ENCODE assay signal across 8 mouse cellular contexts in the genomic region with DNA sequence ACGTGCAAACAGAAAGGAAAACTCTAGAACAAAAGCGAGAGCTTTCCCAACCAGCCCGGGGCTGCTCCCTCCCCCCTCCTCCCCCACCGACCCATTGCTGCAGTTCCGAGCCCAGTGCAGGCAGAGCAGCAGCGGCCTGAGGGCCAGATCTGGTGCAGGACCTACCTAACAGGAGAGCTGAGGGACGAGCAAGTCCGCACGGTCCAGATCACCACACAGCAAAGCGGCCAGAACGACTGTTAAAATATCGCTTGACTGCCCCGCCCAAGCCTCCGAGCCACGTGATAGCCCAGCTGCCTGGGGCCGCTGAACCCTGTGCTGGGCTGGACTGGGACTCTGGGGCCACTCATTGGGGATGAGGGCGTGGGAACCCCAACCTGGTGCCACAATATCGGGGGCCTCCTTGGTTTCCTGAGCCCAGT. TPM values are rescaled to one million over a fixed set of nuclear protein-coding genes. Genes with fewer than 3 reads are reported as not detected.
A peak's percentile ranks its signal among the peaks of the same experiment; 100 is the strongest.
DNase-seq lines count a peak whose midpoint lies in the region; TF ChIP-seq lines count a peak whose summit lies in the region.

Gene Plin2 (minus strand): TSS at position 281 of the 422 bp plus-strand sequence.

- H3K27ac ChIP-seq in cortical plate, adult 2 months (ENCODE audit: insufficient read depth, low read length): 0 out of 2 replicates have a peak within 1 kb of the TSS, but pooled peaks have one; percentile 21

- no peaks in the 10 kb centered on the region; the same call in 1 of the 2 replicates for H3K4me1 ChIP-seq in cortical plate, adult 2 months (ENCODE audit: control insufficient read depth, insufficient read depth, low read length)

- no peak for TF ChIP-seq CTCF in cortical plate, adult 2 months (IDR thresholded peaks at IDR 0.05; ENCODE audit: extremely low read depth, insufficient read depth, low read length)

- DNase-seq in adipocyte (ENCODE audit: low spot score): peak; percentile 82
- peak; percentile 80 for DNase-seq in gastrocnemius, postnatal 14 days
- peak; percentile 45 for DNase-seq in induced T-regulatory cell, adult 2 months (ENCODE audit: low read depth)
- peak; percentile 15 to 24 for DNase-seq in left cerebral cortex, postnatal 36 days (ENCODE audit: low spot score in 2 of 2)
- DNase-seq in mesoderm, embryonic 11.5 days (ENCODE audit: low read depth, low spot score): peak; percentile 48
- peak; percentile 20 for DNase-seq in right cerebral cortex, postnatal 25 days
- DNase-seq in urinary bladder, postnatal 4 days (ENCODE audit: low spot score in 2 of 2): peak; percentile 68 to 71

- TF ChIP-seq POLR2A in cortical plate, adult 2 months (IDR thresholded peaks at IDR 0.05; ENCODE audit: extremely low read depth, insufficient read depth, low read length): no peak

- H3K4me3 ChIP-seq in cortical plate, adult 2 months (ENCODE audit: insufficient read depth, low read length): peak within 1 kb of the TSS; percentile 83

- intact Hi-C loops in gastrocnemius, postnatal 14 days (cut with DNase I; ENCODE audit: low total_unique reads): no loop called here
- intact Hi-C loops in left cerebral cortex, postnatal 36 days (cut with DNase I): no loop called here

RNA-seq across cellular contexts. Expression of gene Plin2, which starts in this region (rescaled TPM):
- polyA plus RNA-seq in cortical plate, adult 2 months (2012; rRNA removed): 12.7 and 12.8 TPM in 2 replicates
- total RNA-seq in gastrocnemius, postnatal 14 days (2021): 10 to 100 TPM; 56.6 to 69.7 TPM
- 10 to 100 TPM; 10.4 to 13.4 TPM for total RNA-seq in left cerebral cortex, postnatal 36 days (2021)

Comparison
In these comparisons a context has a peak if more than half of its experiments do, and no peak if none do; other contexts are left out.
1. Peak in every context shown above with its lines: DNase-seq, H3K4me3 ChIP-seq and H3K27ac ChIP-seq.
2. DNase-seq: peak in every context shown above with its lines; median percentile 82 in adipocyte; 80 in gastrocnemius, postnatal 14 days; 70 in urinary bladder, postnatal 4 days; 48 in mesoderm, embryonic 11.5 days; 45 in induced T-regulatory cell, adult 2 months; 20 in right cerebral cortex, postnatal 25 days; 20 in left cerebral cortex, postnatal 36 days.